Mouse (Mus musculus) heart, embryonic 10.5 days (tissue): ENCODE results near the gene Sgcg. TPM values are rescaled to one million over a fixed set of nuclear protein-coding genes. Genes with fewer than 3 reads are reported as not detected.

Experiments
- DNase-seq: peaks from one replicate; pipeline ENCODE4 v3.0.0-alpha.2; 2017; ENCODE audit warnings: low spot score
- H3K27ac ChIP-seq: fragments of 300-500 bp; sonication (generic); 2 replicates; pipeline ENCODE4 v1.5.1; 2016; ENCODE audit warnings: mild to moderate bottlenecking
- H3K27me3 ChIP-seq: fragments of 300-500 bp; sonication (generic); 2 replicates; pipeline ENCODE4 v1.6.1; 2016; ENCODE audit warnings: mild to moderate bottlenecking; ENCODE audit not compliant: poor library complexity, insufficient read depth, severe bottlenecking
- H3K36me3 ChIP-seq: fragments of 300-500 bp; sonication (generic); 2 replicates; pipeline ENCODE4 v1.6.1; 2016; ENCODE audit warnings: mild to moderate bottlenecking, moderate library complexity
- H3K4me1 ChIP-seq: fragments of 300-500 bp; sonication (generic); 2 replicates; pipeline ENCODE4 v1.6.1; 2016; ENCODE audit warnings: mild to moderate bottlenecking
- H3K4me3 ChIP-seq: fragments of 300-500 bp; sonication (generic); 2 replicates; pipeline ENCODE4 v1.5.1; 2016; ENCODE audit warnings: mild to moderate bottlenecking, moderate library complexity
- H3K9me3 ChIP-seq: fragments of 300-500 bp; sonication (generic); 2 replicates; pipeline ENCODE4 v1.6.1; 2016; ENCODE audit warnings: mild to moderate bottlenecking, moderate library complexity
- WGBS: fragments of 180-500 bp; shearing (Covaris S2); methylation state at CpG from one replicate; pipeline ENCODE4 v1.1.7; 2016; 5-methylcytosine and 5-hydroxymethylcytosine counted together
- polyA plus RNA-seq: library from polyadenylated mRNA; unstranded; fragments of >200 nt; fragmentation: Nextera tagmentation; extraction: Ambion mirVana; gene quantifications from 2 replicates; pipeline ENCODE4 v1.2.1, GENCODE M21; 2016

Sgcg gene
- polyA plus RNA-seq, 1 experiment from 2014 or later, result 0.39 TPM

DNA sequence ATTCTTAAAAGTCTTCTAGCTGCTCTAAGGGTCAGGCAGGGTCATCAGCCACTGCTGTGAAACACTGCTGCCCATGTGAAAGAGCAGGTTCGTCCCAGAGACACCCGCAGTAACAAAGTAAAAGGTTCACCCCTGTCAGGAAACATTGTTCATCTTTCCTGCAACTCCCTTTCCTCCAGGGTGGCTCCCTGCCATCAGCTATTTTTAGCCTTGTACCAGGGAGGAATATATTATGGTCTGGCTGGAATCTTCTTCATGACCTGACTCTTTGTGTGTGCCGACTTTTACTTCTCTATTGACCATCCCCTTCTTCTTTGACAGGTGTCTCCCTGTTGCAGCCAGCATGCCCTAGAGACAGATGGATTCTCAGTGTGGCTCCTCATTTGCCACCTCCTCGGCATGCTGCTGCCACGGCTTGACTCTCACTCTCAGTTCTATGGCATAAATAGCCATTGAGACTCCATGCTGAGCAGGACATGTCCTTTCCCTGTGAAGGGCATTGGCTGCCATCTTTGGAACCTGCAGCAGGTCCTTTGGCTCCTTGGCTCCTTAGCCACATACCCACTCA, 9.7 kb upstream of the Sgcg start:
- no peak for DNase-seq
- Histone ChIP-seq H3K4me1 (peaks cover 9% of the 10 kb centered on the region), H3K27me3 (peaks cover 15% of the 10 kb centered on the region), H3K9me3 (no peaks in the 10 kb centered on the region), H3K4me3 (no peak overlapping the region), H3K27ac (no peak overlapping the region), H3K36me3 (no peaks in the 10 kb centered on the region)
- WGBS, result 70% methylated on average over 5 of the region's 5 CpGs

DNA sequence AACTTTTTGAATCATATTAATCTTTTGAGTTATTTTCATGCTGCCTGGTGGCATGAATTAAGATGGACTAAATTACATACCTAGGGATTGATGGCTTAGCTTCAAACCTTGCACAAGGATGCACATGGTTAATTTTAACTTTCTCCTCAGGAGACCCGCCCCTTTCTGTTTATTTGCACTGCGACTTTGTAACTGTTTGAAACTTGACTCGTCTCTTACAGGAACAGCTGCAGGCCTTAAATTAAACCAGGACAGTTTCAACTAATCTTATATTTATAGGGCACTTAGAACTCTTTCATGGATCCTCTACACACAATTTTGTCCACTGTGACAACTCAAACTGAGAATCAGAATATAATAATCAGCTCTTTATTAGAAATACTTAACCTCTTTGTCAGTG, 794 bp upstream of the Sgcg start:
- 62% methylated on average over 3 of the region's 3 CpGs for WGBS
- DNase-seq, result no peak

DNA sequence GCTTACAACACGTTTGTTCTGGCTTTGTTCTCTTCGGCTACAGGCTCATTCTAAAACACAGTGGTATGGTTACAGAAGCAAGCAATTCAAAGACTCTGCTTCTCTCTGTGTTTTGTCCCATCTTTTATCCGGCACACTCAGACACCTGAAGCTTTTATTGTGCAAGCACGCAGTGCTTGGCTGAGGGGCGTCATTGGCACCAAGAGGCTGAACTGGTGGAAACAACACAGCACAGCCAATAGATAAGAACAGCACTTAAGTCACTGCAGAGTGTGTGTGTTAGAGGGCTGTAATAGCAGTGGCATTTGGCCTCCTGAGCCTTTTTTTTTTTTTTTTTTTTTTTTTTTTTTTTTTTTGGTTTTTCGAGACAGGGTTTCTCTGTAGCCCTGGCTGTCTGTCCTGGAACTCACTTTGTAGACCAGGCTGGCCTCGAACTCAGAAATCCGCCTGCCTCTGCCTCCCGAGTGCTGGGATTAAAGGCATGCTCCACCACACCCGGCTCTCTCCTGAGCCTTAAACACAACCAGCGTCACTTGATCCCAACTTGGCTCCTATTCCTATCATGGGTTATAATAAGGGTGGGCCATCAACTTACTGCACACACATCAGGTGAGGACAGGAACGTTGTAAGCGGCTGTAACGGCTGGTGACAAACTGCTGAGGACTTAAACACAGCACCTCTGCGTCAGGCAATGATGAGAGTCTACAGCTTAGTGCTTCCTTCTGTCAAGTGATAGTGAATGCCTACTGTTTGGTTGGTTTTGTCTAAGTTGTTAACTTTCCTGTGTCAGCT, 5.5 kb downstream of the Sgcg start:
- H3K4me3 ChIP-seq, result no peak overlapping the region
- no peaks in the 10 kb centered on the region for H3K27me3 ChIP-seq
- H3K9me3 ChIP-seq, result no peaks in the 10 kb centered on the region; the same call in 1 of the 2 replicates
- no peak for DNase-seq
- WGBS, result 77% methylated on average over 15 of the region's 15 CpGs
- no peaks in the 10 kb centered on the region for H3K4me1 ChIP-seq
- no peak overlapping the region for H3K27ac ChIP-seq
- no peaks in the 10 kb centered on the region for H3K36me3 ChIP-seq

More for the DNA sequence above, 794 bp upstream of the Sgcg start:
- Histone ChIP-seq H3K4me3 (no peak overlapping the region), H3K9me3 (no peaks in the 10 kb centered on the region), H3K27me3 (no peaks in the 10 kb centered on the region), H3K27ac (no peak overlapping the region), H3K4me1 (no peaks in the 10 kb centered on the region), H3K36me3 (no peaks in the 10 kb centered on the region)

DNA sequence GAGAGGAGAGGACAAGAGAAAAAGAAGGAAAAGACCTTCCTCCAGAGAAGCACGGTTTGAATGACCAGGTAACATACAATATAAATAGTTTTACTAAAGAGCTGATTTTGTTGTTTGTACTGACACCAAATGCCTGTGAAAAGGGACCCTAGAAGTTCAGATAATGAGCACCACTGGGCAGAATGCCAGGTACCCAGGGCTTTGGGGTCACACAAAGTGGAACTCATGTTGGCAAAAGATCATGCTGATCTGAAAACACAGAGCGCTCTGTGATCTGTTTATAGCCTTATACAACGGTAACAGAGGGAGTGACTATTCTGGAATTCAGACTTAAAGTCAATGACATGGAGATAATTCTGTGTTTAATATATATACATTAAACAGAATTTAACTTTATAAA, 11.8 kb downstream of the Sgcg start:
- no peaks in the 10 kb centered on the region; the same call in 1 of the 2 replicates for H3K9me3 ChIP-seq
- no peak for DNase-seq
- H3K27ac ChIP-seq, result no peak overlapping the region
- H3K27me3 ChIP-seq, result no peaks in the 10 kb centered on the region
- H3K4me1 ChIP-seq, result no peaks in the 10 kb centered on the region
- WGBS, result 84% methylated on average over 3 of the region's 3 CpGs
- H3K4me3 ChIP-seq, result no peak overlapping the region
- H3K36me3 ChIP-seq, result no peaks in the 10 kb centered on the region

DNA sequence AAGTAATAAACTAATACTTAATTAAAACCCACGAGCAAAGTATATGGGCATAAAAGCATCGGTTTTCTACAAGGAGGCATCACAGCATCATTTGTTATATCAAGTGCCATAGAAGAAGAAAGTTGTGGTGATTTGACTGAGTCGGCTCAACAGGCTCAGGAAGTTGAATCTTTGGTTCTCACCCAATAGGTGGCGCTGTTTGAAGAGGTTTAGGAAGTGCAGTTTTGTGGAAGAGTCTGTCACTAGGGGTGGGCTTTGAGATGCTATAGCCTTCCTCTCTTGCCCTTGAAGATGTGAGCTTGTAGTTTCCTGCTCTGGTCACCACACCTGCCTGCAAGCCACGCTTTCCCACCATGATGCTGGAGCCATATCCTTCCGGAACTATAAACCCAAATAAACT, 15.7 kb downstream of the Sgcg start:
- Histone ChIP-seq H3K27me3 (no peaks in the 10 kb centered on the region), H3K27ac (no peak overlapping the region), H3K36me3 (no peaks in the 10 kb centered on the region), H3K9me3 (no peaks in the 10 kb centered on the region), H3K4me3 (no peak overlapping the region), H3K4me1 (no peaks in the 10 kb centered on the region)
- DNase-seq, result no peak
- WGBS, result 36% methylated on average over 6 of the region's 6 CpGs

DNA sequence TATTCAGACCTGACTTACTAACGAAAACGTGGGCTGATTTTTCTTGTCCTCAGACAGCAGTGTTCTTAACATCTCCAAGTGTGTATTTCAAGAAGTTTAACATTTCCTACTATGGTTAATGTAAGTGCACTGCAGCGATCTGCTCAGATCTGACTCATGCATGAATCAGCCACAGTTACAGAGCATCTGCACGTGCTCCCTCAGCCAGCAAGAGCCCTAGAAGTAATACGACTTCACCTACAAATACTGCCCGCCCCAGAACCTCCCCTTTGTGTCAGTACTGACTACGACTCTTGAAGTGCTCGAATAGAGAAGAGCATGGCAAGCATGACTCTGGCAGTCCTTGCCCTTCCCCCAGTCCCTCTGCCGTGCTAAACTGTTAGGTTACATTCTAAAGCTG, 19.5 kb downstream of the Sgcg start:
- WGBS, result 64% methylated on average over 9 of the region's 9 CpGs
- Histone ChIP-seq H3K27ac (no peak overlapping the region), H3K27me3 (no peaks in the 10 kb centered on the region), H3K9me3 (no peaks in the 10 kb centered on the region), H3K4me3 (no peak overlapping the region), H3K36me3 (no peaks in the 10 kb centered on the region), H3K4me1 (peaks cover 6% of the 10 kb centered on the region; the same call in 1 of the 2 replicates)
- no peak for DNase-seq

DNA sequence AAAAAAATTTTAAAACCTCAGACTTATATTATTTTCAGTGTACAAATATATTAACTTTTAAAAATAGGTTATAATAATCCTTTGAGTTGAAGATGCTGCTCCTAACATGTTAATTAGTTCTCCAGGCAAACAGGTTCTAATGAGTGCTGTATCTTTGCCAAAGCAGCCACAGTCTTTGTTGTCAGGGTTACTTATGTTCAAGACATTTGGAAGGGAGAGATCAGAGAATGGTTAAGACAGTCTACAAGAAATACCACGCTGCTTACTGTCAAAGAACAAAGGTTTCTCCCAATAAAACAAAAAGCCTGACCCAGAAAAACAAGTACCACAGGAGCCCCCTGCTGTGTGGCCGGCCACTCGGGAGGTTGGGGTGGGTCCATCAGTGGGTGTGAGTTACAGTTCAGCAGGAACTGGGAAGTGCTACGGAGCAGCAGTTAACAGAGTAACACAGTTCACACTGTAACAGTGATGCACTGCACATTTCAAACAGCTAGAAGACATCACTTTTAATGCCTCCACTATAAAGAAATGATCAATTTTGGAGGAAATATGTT, 21.1 kb downstream of the Sgcg start:
- no peaks in the 10 kb centered on the region for H3K36me3 ChIP-seq
- DNase-seq, result no peak
- 42% methylated on average over 4 of the region's 4 CpGs for WGBS
- H3K4me3 ChIP-seq, result no peak overlapping the region
- H3K27ac ChIP-seq, result no peak overlapping the region
- peaks cover 6% of the 10 kb centered on the region; the same call in 1 of the 2 replicates for H3K4me1 ChIP-seq
- H3K9me3 ChIP-seq, result no peaks in the 10 kb centered on the region
- no peaks in the 10 kb centered on the region for H3K27me3 ChIP-seq

DNA sequence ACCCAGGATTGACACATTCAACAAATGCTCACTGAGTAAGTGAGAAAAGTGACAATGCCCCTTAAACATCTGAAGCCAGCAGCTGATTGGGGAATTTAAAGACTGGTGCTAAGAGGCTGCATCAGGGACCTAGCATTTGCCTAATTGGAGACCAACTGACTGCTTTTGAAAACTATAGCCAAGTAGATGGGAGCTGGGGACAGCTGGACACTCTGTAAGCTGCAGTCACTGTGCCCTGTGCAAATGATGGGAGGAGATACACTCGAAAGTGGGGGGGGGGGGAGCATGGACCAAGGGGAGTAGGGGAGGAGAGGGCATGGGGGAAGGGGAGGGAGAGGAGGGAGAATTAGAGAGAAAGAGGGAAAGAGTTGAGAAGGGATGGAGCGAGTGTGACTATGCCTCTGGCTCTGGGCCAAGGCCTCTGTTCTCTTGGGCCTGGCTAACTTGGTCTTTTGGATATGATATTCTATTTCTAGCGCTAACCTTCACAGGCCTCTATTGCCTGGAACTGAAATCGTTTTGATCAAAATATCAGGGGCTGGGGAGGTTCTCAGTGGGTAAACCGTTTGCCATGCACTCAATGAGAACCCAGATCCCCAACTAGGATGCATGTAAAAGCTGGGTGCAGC, 22.3 kb downstream of the Sgcg start:
- no peak overlapping the region for H3K27ac ChIP-seq
- no peak for DNase-seq
- peaks cover 6% of the 10 kb centered on the region; the same call in 1 of the 2 replicates for H3K4me1 ChIP-seq
- H3K36me3 ChIP-seq, result no peaks in the 10 kb centered on the region
- H3K9me3 ChIP-seq, result no peaks in the 10 kb centered on the region
- no peak overlapping the region for H3K4me3 ChIP-seq
- WGBS, result 52% methylated on average over 5 of the region's 5 CpGs
- no peaks in the 10 kb centered on the region for H3K27me3 ChIP-seq

DNA sequence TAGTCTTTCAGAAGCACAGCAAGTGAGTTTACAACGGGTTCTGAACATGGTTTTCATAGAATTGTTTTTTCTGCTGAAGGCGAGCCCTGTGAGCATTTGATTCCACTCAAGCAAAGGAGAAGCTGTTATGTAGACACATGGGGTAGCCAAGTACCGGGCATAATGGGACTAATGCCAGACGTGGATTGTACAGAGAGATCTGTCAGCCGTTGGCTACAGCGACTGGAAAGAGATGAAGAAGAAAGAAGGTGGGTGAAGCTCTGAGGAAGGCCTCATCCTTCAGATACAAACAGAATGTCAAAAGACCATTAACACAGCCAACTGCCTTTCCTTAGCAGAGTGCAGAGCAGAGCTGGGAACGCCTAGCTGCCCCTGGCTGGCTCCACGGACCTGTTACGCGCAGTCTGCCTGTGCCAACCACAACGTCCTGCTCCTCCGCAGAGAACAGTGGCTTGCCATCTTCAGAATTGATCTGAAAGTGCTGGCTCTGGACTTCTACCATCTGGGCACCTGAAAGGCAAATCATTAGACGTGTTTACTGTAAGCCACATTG, 26.2 kb downstream of the Sgcg start:
- Histone ChIP-seq H3K36me3 (no peaks in the 10 kb centered on the region), H3K27ac (no peak overlapping the region), H3K9me3 (no peaks in the 10 kb centered on the region), H3K4me3 (no peak overlapping the region), H3K27me3 (no peaks in the 10 kb centered on the region), H3K4me1 (peaks cover 13% of the 10 kb centered on the region)
- 81% methylated on average over 13 of the region's 13 CpGs for WGBS
- DNase-seq, result no peak

DNA sequence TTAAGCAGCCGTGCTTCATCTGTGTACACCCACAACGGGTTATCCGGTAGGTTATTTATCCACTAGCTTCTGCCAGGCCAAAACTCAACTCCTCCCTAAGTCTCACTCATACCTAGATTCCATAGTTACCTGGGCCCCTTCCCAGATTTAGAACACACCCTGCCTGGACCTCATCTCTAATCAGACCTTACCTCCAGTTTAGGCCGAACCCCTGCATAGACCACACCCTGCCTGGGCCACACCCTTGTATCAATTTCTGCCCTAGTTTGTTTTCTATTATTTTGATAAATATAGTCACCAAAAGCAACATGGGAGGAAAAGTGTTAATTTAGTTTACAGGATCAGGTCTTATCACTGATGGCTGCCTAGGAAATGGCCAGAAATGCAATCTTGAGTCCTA, 28.1 kb downstream of the Sgcg start:
- no peak overlapping the region for H3K27ac ChIP-seq
- H3K9me3 ChIP-seq, result no peaks in the 10 kb centered on the region
- H3K4me3 ChIP-seq, result no peak overlapping the region
- WGBS, result 86% methylated on average over 4 of the region's 4 CpGs
- no peaks in the 10 kb centered on the region for H3K36me3 ChIP-seq
- no peak for DNase-seq
- peaks cover 7% of the 10 kb centered on the region for H3K4me1 ChIP-seq
- no peaks in the 10 kb centered on the region for H3K27me3 ChIP-seq

DNA sequence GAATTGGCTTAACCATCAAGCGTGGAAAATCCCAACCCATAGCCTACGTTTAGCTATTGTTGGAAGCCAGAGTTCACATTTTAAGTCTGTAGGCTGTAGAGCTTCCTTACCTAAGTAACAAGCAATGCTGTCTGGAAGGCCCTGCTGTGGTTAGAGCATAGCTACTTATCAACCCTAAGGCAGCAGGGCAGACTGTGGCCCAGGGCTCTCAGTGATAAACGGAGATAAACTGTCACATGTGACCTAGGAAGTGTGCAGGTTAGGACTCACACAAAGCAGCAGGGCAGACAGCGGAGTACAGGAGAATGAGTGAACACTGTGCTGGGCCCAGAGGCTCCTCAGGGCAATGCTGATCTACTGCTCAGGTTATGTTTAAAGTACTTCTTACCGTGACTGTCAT, 28.5 kb downstream of the Sgcg start:
- DNase-seq, result no peak
- no peak overlapping the region for H3K4me3 ChIP-seq
- H3K27ac ChIP-seq, result no peak overlapping the region
- peaks cover 10% of the 10 kb centered on the region for H3K4me1 ChIP-seq
- H3K36me3 ChIP-seq, result no peaks in the 10 kb centered on the region
- H3K27me3 ChIP-seq, result no peaks in the 10 kb centered on the region
- WGBS, result 61% methylated on average over 5 of the region's 5 CpGs
- no peaks in the 10 kb centered on the region for H3K9me3 ChIP-seq

DNA sequence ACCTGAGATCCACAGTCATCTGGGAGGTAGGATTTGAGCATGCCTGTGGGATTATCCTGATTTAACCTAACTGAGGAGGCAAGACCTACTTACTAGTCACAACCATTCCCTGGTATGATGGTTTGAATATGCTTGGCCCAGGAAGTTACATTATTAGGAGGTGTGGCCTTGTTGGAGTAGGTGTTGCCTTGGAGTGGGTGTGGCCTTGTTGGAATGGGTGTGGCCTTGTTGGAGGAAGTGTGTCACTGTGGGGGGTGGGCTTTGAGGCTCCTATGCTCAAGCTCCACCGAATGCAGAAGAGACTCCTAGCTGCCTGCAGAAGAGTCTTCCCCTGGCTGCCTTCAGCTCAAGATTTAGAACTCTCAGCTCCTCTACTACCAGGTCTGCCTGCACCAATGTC, 32.1 kb downstream of the Sgcg start:
- 41% methylated on average over 1 of the region's 1 CpGs for WGBS
- H3K27ac ChIP-seq, result no peak overlapping the region
- H3K4me3 ChIP-seq, result no peak overlapping the region
- DNase-seq, result no peak
- no peaks in the 10 kb centered on the region for H3K27me3 ChIP-seq
- H3K9me3 ChIP-seq, result no peaks in the 10 kb centered on the region
- no peaks in the 10 kb centered on the region for H3K36me3 ChIP-seq
- H3K4me1 ChIP-seq, result peaks cover 28% of the 10 kb centered on the region
